Mouse (Mus musculus) liver, adult (tissue): ENCODE data around the gene Tspan10.

Experiments used
- GATA4 ChIP-seq: IDR thresholded peaks from 2 replicates; pipeline ENCODE4 v1.6.1; 2014; ENCODE audit warnings: mild to moderate bottlenecking, low read length; ENCODE audit not compliant: insufficient replicate concordance

The Tspan10 gene

GRCm38 (mm10) chr11:120445475-120445874 is 3.0 kb downstream of the Tspan10 start:
- no peak for TF ChIP-seq GATA4

GRCm38 (mm10) chr11:120447179-120447578 is 4.7 kb downstream of the Tspan10 start:
- no peak for TF ChIP-seq GATA4

- TF ChIP-seq GATA4: no peak
Observed at GRCm38 (mm10) chr11:120452246-120452645, 9.8 kb downstream of the Tspan10 start.

GRCm38 (mm10) chr11:120453306-120453705 is 10.9 kb downstream of the Tspan10 start, which contains the start of gene Pde6g:
Gene Pde6g (minus strand): TSS chr11:120453500.
- no peak for TF ChIP-seq GATA4

- TF ChIP-seq GATA4: no peak
Observed at GRCm38 (mm10) chr11:120454965-120455364, 12.5 kb downstream of the Tspan10 start.

GRCm38 (mm10) chr11:120455413-120455812 is 13.0 kb downstream of the Tspan10 start:
- no peak for TF ChIP-seq GATA4

GRCm38 (mm10) chr11:120457370-120457769 is 14.9 kb downstream of the Tspan10 start:
- TF ChIP-seq GATA4: no peak

GRCm38 (mm10) chr11:120457772-120458751 is 15.6 kb downstream of the Tspan10 start, which contains the start of the genes Oxld1 and Ccdc137:
Gene Oxld1 (minus strand): TSS chr11:120458068.
Gene Ccdc137 (plus strand): TSS chr11:120458115.
- peak; percentile 7; the same call in 1 of the 2 replicates for TF ChIP-seq GATA4

GRCm38 (mm10) chr11:120458847-120459597 is 16.6 kb downstream of the Tspan10 start:
- no peak for TF ChIP-seq GATA4

- no peak for TF ChIP-seq GATA4
Observed at GRCm38 (mm10) chr11:120463536-120463935, 21.1 kb downstream of the Tspan10 start.

GRCm38 (mm10) chr11:120464365-120464764 is 21.9 kb downstream of the Tspan10 start:
- no peak for TF ChIP-seq GATA4

- TF ChIP-seq GATA4: no peak
Observed at GRCm38 (mm10) chr11:120465521-120465920, 23.1 kb downstream of the Tspan10 start.

GRCm38 (mm10) chr11:120467051-120467735 is 24.7 kb downstream of the Tspan10 start, which contains the start of gene Arl16:
Gene Arl16 (minus strand): TSS chr11:120467607.
- TF ChIP-seq GATA4: no peak

- TF ChIP-seq GATA4: no peak
Observed at GRCm38 (mm10) chr11:120467736-120468092, 25.3 kb downstream of the Tspan10 start.

GRCm38 (mm10) chr11:120472052-120472451 is 29.6 kb downstream of the Tspan10 start:
- TF ChIP-seq GATA4: no peak
